Mouse (Mus musculus): ENCODE results near the gene Uqcrc1. TPM values are rescaled to one million over a fixed set of nuclear protein-coding genes. Genes with fewer than 3 reads are reported as not detected.

The Uqcrc1 gene
- polyA plus RNA-seq, 1 experiment from 2014 or later = 427 TPM

DNA sequence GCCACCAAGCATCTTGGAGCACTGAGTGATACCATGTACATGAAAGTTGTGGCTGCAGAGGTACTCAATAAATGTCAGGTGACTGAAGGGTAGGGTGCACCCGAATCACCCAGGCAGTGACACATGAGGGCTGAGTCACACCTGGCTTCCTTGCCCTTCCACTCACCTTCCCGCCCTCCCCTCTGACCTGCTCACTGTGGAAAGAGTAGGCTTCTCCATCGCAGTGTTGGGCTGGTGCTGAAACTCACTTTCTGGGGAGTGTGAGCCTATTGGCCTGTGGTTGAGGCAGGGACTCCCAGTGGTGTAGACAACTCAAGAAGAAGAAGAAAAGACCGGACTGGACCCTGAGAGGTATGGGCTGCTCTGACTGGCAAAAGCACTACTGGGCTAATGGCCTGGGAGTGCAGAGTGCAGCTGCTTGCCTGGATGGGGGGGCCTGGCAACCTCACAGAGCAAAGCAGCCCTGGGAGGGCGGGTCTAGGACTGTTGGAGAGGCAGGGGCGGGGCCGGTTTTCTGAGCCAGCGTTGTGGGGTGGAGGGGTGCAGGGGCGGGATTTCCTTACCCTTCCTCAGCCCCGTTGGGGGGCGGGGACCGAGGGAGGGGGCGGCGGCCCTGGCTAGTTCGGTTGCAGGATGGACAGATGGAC is 51.4 kb downstream of the Uqcrc1 start:
- H3K9ac ChIP-seq = no peak overlapping the region
- no peak overlapping the region for H3K27ac ChIP-seq
- ATAC-seq (ENCODE audit: insufficient number of reproducible peaks, low FRiP score, low TSS enrichment, low read depth) = no peak
- H3K4me3 ChIP-seq = peak overlapping the region; percentile 27
- WGBS = 23% methylated on average over 15 of the region's 15 CpGs
- H3K4me1 ChIP-seq = peaks cover 40% of the 10 kb centered on the region
- no peaks in the 10 kb centered on the region for H3K9me3 ChIP-seq
- H3K4me2 ChIP-seq = peak overlapping the region; percentile 41
- H3K27me3 ChIP-seq = no peaks in the 10 kb centered on the region
- no peaks in the 10 kb centered on the region for H3K36me3 ChIP-seq

DNA sequence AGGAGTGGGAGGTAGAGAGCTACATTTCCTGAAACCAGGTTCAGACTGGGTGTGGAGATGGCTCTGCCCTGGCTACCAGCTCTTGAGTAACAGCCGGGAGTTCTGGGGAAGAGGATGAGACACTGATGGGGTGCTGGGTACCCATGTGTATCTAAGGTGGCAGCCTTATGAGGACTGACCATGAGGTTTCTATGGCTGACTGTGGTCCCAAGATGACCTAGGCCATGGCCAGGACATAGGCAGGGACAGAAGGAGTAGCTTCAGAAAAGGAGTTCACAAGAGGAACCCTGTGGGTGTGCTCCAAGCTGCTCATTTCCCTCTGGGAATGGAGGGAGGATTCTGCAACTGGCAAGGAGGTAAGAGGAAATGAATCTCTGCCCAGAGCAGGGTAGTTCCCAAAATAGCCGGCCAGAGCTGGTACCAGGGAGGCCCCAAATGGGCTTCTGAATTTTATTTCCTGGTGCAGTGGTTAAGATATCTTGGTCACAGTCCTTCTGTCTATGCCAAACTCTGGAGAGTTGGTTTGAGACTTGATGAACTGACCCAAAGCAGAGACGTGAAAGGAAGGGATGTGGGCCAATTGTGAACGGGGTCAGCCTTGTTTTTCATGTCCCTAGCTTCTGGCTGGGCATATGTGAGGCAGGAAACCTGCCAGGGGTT is 53.5 kb downstream of the Uqcrc1 start:
- H3K4me1 ChIP-seq = peaks cover 42% of the 10 kb centered on the region

DNA sequence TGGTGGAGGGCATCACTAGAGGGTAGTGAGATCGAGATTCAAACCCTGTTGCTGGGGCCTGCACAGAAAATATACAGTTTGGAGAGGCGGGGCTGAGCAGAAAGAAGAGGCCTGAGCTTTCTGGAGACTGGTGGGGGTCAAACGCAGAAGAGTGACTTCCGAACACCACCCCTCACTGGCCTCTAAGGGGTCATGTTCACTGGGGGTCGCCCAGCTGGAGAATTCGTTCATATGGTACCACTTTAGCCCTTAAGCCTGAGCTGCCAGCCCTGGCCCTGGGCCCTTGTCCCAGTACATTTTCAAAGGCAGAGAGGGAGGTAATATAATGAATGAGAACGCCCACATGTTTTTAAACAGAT is 54.0 kb downstream of the Uqcrc1 start:
- no peak for ATAC-seq (ENCODE audit: insufficient number of reproducible peaks, low FRiP score, low TSS enrichment, low read depth)
- Histone ChIP-seq H3K27ac (peak overlapping the region; percentile 91), H3K36me3 (no peaks in the 10 kb centered on the region), H3K4me3 (no peak overlapping the region), H3K4me2 (peak overlapping the region; percentile 8; the same call in 1 of the 2 replicates), H3K9ac (no peak overlapping the region), H3K9me3 (no peaks in the 10 kb centered on the region), H3K27me3 (no peaks in the 10 kb centered on the region), H3K4me1 (peaks cover 42% of the 10 kb centered on the region)
- WGBS = 31% methylated on average over 7 of the region's 7 CpGs

More for the DNA sequence above, 53.5 kb downstream of the Uqcrc1 start:
- Histone ChIP-seq H3K27ac (peak overlapping the region; percentile 91), H3K27me3 (no peaks in the 10 kb centered on the region), H3K4me3 (no peak overlapping the region), H3K36me3 (no peaks in the 10 kb centered on the region), H3K9me3 (no peaks in the 10 kb centered on the region), H3K9ac (no peak overlapping the region), H3K4me2 (peak overlapping the region; percentile 8; the same call in 1 of the 2 replicates)
- WGBS = 58% methylated on average over 4 of the region's 4 CpGs
- ATAC-seq (ENCODE audit: insufficient number of reproducible peaks, low FRiP score, low TSS enrichment, low read depth) = no peak

DNA sequence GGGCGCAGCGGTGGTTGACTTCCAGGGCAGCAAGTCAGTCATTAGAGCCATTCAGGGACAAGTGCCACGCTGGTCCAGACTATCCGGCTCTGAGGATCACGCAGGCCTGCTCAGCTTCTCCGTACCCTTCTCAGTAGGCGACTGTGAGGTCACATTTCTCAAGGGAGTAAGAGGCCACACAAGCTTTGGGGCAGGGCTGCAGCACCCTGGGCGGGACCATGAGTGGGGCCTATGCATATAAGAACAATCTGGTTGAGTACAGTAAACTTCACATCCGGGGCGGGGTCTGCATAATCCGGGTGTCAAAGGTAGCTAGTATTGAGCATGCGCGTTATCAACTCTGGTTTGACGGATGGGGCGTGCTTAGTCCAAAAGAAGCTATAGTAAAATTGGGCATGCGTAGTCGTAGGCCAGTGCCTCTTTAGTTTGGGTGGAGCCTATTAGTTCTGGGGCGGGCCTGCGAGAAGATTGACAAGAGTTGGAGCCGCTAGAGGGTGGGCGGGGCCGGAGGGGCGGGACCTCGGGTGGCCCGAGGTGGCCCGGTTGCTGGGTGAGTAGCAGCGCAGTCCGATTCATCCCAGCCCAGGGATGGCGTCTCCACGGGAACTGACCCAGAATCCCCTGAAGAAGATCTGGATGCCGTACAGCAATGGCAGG is 55.1 kb downstream of the Uqcrc1 start, which contains the start of gene Pfkfb4:
Gene Pfkfb4, plus strand, starts transcription at position 351 of the 657 bp plus-strand sequence.
- WGBS = under 1% methylated on average over 31 of the region's 31 CpGs
- Histone ChIP-seq H3K27me3 (no peaks in the 10 kb centered on the region), H3K4me2 (peak within 1 kb of the TSS; percentile 76), H3K27ac (peak within 1 kb of the TSS; percentile 91), H3K4me3 (peak within 1 kb of the TSS; percentile 48), H3K36me3 (no peaks in the 10 kb centered on the region), H3K4me1 (peaks cover 42% of the 10 kb centered on the region), H3K9me3 (no peaks in the 10 kb centered on the region), H3K9ac (peak within 1 kb of the TSS; percentile 39)
- ATAC-seq (ENCODE audit: insufficient number of reproducible peaks, low FRiP score, low TSS enrichment, low read depth) = peak; percentile 93

DNA sequence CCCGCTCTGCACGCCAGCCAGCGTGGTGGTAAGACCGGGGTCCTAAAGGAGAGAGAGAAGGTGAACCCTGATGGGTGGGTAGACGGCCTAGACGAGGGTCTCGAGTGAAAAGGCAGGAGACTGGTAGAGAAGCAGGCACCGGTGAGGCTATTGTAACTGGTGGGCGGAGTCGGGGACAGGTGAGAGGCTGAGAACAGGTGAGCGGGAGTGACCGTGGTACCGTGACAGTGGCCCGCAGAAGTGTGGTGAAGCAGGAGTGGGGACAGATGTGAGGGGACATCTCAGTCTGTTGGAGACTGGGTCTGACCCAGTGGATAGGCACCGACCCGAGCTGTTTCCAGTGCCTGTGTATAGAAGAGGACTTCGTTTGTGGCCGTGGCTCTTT is 55.6 kb downstream of the Uqcrc1 start:
- Histone ChIP-seq H3K9ac (peak overlapping the region; percentile 39), H3K4me3 (peak overlapping the region; percentile 48), H3K4me1 (peaks cover 42% of the 10 kb centered on the region), H3K27me3 (no peaks in the 10 kb centered on the region), H3K27ac (peak overlapping the region; percentile 19; the same call in 1 of the 2 replicates), H3K36me3 (no peaks in the 10 kb centered on the region), H3K4me2 (peak overlapping the region; percentile 76), H3K9me3 (no peaks in the 10 kb centered on the region)
- no peak for ATAC-seq (ENCODE audit: insufficient number of reproducible peaks, low FRiP score, low TSS enrichment, low read depth)
- WGBS = 9% methylated on average over 18 of the region's 18 CpGs

DNA sequence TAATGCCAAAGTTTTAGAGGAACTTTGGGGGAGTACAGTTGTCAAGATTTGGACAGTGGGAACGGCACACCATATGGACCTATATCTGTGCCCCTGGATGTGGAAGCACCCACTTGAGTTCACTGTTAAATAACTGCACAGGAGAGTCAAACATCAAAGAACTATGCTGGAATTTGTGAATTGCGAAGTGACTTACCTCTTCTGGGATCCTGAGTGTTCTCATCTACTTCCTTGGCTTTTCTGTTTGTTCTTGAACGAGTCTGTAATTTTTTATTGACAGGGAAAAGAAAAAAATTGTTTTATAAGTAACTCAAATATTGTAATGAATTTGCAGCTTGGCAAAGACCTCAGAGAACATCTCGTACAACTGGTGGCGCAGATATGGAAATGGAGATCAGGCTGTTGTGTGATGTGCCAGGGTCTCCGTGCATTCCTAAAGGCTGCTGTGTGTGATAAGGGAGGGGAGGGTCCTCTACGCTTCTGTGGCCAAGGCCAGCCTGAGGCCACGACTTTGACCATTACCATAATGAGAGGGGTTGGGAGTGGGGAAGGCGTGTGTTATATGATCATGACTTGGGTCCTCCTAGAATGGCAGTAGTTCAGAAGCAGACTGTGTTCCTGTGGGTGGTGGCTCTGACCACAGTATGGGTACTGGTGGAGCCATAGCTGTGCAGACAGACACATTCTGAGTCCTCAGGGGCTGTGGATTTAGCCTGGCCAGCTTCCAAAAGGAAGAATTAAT is 56.4 kb downstream of the Uqcrc1 start:
- Histone ChIP-seq H3K9ac (no peak overlapping the region), H3K4me1 (peaks cover 38% of the 10 kb centered on the region)

DNA sequence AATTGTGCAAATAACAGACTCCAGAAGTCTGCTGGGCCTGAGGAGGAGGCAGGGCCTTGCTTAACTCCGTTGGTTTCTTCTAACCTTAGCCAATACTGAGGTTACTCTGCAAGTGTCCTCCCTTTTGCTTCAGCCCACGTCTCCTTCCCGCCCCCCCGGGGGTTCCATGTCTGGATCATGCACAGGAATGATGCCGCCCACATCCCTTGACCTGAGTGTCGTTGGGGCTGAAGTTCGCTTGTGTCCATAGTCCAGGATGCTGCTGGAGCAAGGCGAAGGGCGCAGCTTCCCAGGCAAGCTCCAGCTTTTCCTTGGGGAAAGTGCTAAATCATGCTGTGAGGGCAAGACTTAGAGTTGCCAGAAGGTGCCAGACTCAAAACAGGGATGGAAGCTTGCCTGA is 60.0 kb downstream of the Uqcrc1 start:
- Histone ChIP-seq H3K9me3 (no peaks in the 10 kb centered on the region), H3K36me3 (no peaks in the 10 kb centered on the region), H3K9ac (no peak overlapping the region), H3K4me2 (no peak overlapping the region), H3K4me1 (peaks cover 10% of the 10 kb centered on the region), H3K27ac (no peak overlapping the region), H3K27me3 (no peaks in the 10 kb centered on the region), H3K4me3 (no peak overlapping the region)
- ATAC-seq (ENCODE audit: insufficient number of reproducible peaks, low FRiP score, low TSS enrichment, low read depth) = no peak
- 72% methylated on average over 9 of the region's 9 CpGs for WGBS

More for the DNA sequence above, 56.4 kb downstream of the Uqcrc1 start:
- Histone ChIP-seq H3K4me3 (peak overlapping the region; percentile 48), H3K9me3 (no peaks in the 10 kb centered on the region), H3K36me3 (no peaks in the 10 kb centered on the region), H3K4me2 (peak overlapping the region; percentile 76; the same call in 1 of the 2 replicates), H3K27ac (no peak overlapping the region), H3K27me3 (no peaks in the 10 kb centered on the region)
- ATAC-seq (ENCODE audit: insufficient number of reproducible peaks, low FRiP score, low TSS enrichment, low read depth) = no peak
- 72% methylated on average over 9 of the region's 9 CpGs for WGBS

DNA sequence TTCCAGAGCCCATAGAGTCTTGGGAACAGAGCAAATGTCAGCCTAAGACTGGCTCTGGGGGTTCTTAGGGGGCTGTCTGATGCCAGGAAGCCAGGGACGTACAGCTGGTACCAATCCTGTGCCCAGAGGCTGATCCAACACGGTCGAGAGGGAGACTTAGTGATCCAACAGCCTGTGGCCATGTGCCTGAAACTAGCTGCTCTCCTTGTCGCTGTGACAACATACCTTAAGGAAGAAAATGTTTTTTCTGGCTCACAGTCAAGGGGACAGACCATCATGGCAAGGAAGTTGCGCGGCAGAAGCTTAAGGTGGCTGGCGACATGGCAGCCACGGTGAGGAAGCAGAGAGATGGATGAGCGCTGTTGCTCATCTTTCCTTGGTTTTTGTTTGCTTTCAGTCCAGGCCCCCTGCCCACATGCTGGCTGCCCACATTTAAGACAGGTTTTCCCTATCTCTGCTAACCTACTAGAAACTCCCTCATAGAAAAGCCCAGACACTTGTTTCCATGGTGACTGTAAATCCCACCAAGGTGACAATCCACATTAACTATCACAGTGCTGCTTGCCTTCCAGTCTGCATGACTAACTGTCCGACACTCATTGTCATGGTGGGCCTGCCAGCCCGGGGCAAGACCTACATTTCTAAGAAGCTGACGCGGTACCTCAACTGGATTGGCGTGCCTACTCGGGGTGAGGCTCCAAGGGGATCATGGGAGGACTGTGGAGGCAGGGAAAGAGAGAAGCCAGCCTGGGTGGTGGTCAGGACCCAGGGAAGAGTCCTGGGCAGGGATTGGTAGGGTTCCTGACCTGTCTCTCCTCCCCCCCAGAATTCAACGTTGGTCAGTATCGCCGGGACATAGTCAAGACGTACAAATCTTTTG is 62.1 kb downstream of the Uqcrc1 start:
- no peaks in the 10 kb centered on the region for H3K27me3 ChIP-seq
- ATAC-seq (ENCODE audit: insufficient number of reproducible peaks, low FRiP score, low TSS enrichment, low read depth) = no peak
- no peak overlapping the region for H3K4me2 ChIP-seq
- H3K27ac ChIP-seq = no peak overlapping the region
- no peaks in the 10 kb centered on the region for H3K9me3 ChIP-seq
- 0 out of 2 replicates have a peak, but pooled peaks cover 2% of the 10 kb centered on the region for H3K4me1 ChIP-seq
- no peak overlapping the region for H3K4me3 ChIP-seq
- H3K9ac ChIP-seq = no peak overlapping the region
- H3K36me3 ChIP-seq = no peaks in the 10 kb centered on the region
- WGBS = 74% methylated on average over 19 of the region's 19 CpGs

DNA sequence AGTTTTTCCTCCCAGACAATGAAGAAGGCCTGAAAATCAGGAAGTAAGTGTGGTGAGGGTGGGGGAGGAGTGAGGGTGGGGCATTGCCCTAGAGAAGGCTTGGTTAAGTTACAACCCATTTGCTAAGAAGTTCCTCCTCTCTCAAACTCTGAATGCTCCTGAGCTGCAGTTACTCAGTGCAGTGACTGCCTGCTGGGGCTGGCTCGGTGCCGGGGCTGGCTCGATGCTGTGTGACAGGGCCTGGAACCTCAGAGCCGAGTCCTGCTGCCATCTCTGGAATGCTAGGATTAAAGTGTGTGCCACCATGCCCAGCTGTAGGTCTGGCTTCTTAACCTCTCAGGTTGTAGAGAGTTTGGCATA is 62.7 kb downstream of the Uqcrc1 start:
- H3K4me1 ChIP-seq = 0 out of 2 replicates have a peak, but pooled peaks cover under 1% of the 10 kb centered on the region
- no peak overlapping the region for H3K9ac ChIP-seq
- H3K36me3 ChIP-seq = no peaks in the 10 kb centered on the region
- 82% methylated on average over 4 of the region's 4 CpGs for WGBS
- H3K27ac ChIP-seq = no peak overlapping the region
- H3K4me3 ChIP-seq = no peak overlapping the region
- no peaks in the 10 kb centered on the region for H3K27me3 ChIP-seq
- H3K9me3 ChIP-seq = no peaks in the 10 kb centered on the region
- no peak; the same call in 1 of the 2 replicates for ATAC-seq (ENCODE audit: insufficient number of reproducible peaks, low FRiP score, low TSS enrichment, low read depth)
- H3K4me2 ChIP-seq = no peak overlapping the region

All from limb, embryonic 15.5 days (tissue).